Mouse (Mus musculus) Patski (cell line): Measurements from ENCODE around the gene Stard13. TPM values are rescaled to one million over a fixed set of nuclear protein-coding genes. Genes with fewer than 3 reads are reported as not detected.

Source experiments
- ATAC-seq: fragments of 100-300 bp; one replicate; pipeline ENCODE4 v1.8.0; 2021
- CTCF ChIA-PET: fragments of 350-600 bp; sonication (Branson Sonifier 250); formaldehyde crosslinking; loops from one replicate; lab custom pipeline; 2022; ENCODE audit warnings: inconsistent platforms; lab: Charles Lee
- POLR2A ChIA-PET: fragments of 350-600 bp; sonication (Branson Sonifier 250); formaldehyde crosslinking; loops from one replicate; lab custom pipeline; 2022; ENCODE audit warnings: antibody characterized with exemption, inconsistent platforms; lab: Charles Lee
- DNase-seq: peaks from one replicate; pipeline ENCODE4 v3.0.0-alpha.2; 2011; ENCODE audit warnings: low read depth, low spot score
- H3K27me3 ChIP-seq: fragments of 371-371 bp; one replicate; pipeline ENCODE4 v1.5.1; 2021
- CTCF ChIP-seq: fragments of 100-300 bp; IDR thresholded peaks from one replicate; pipeline ENCODE4 v1.5.1; 2021
- in situ Hi-C: fragments of 300-500 bp; cut with MboI; formaldehyde crosslinking; loops from 3 replicates; pipeline ENCODE4 v1.11.1; 2018; ENCODE audit warnings: low pct_unique_long_range_greater_than_20kb, mixed read lengths
- polyA plus RNA-seq: library from polyadenylated mRNA; unstranded; gene quantifications from one replicate; pipeline ENCODE4 v1.2.3, GENCODE M21; 2021

The Stard13 gene
- polyA plus RNA-seq, 1 experiment from 2014 or later: 59.4 TPM

- ATAC-seq (no peak), DNase-seq (no peak)
- in situ Hi-C loops: no loop called here
- no peaks in the 10 kb centered on the region for H3K27me3 ChIP-seq
- POLR2A ChIA-PET: interaction anchor here (0.6 kb wide), 1 partner anchor 61 kb away, joined by 4 read pairs; no protein-coding TSS in a partner anchor
- TF ChIP-seq CTCF: no peak
- CTCF ChIA-PET: no interaction called here
Measured at GRCm38 (mm10) chr5:151004216-151004755, 229.3 kb downstream of the Stard13 start.

GRCm38 (mm10) chr5:151002051-151002450 lies 231.6 kb downstream of the Stard13 start:
- POLR2A ChIA-PET: no interaction called here
- CTCF ChIA-PET: no interaction called here
- in situ Hi-C loops: no loop called here
- no peak for TF ChIP-seq CTCF
- DNase-seq (no peak), ATAC-seq (no peak)
- H3K27me3 ChIP-seq: no peaks in the 10 kb centered on the region

- CTCF ChIA-PET: no interaction called here
- ATAC-seq: no peak
- no peak for TF ChIP-seq CTCF
- DNase-seq: no peak
- POLR2A ChIA-PET: no interaction called here
- in situ Hi-C loops: no loop called here
- no peaks in the 10 kb centered on the region for H3K27me3 ChIP-seq
Measured at GRCm38 (mm10) chr5:151001111-151001510, 232.5 kb downstream of the Stard13 start.

- CTCF ChIA-PET: interaction anchor here (1.4 kb wide), 1 partner anchor 57 kb away, joined by 4 read pairs; no protein-coding TSS in a partner anchor
- H3K27me3 ChIP-seq: no peaks in the 10 kb centered on the region
- in situ Hi-C loops: no loop called here
- POLR2A ChIA-PET: interaction anchor here (0.6 kb wide), 1 partner anchor 22 kb away, joined by 4 read pairs; no protein-coding TSS in a partner anchor
- DNase-seq (peak; percentile 75), ATAC-seq (peak; percentile 100)
- no peak for TF ChIP-seq CTCF
Measured at GRCm38 (mm10) chr5:150996586-150996985, 237.1 kb downstream of the Stard13 start.

- in situ Hi-C loops: no loop called here
- TF ChIP-seq CTCF: no peak
- POLR2A ChIA-PET: interaction anchor here (1.3 kb wide), 1 partner anchor 19 kb away, joined by 3 read pairs; no protein-coding TSS in a partner anchor
- ATAC-seq (no peak), DNase-seq (no peak)
- CTCF ChIA-PET: no interaction called here
- H3K27me3 ChIP-seq: no peaks in the 10 kb centered on the region
Measured at GRCm38 (mm10) chr5:150994096-150994495, 239.5 kb downstream of the Stard13 start.

Other genes starting within 250 kb of the Stard13 start
- not detected for gene Gm42906, start 194.3 kb upstream of the Stard13 start, polyA plus RNA-seq